Mouse (Mus musculus) midbrain, postnatal 0 days (tissue): ENCODE results near the gene Itga9. TPM values are rescaled to one million over a fixed set of nuclear protein-coding genes. Genes with fewer than 3 reads are reported as not detected.

ENCODE experiments used
- ATAC-seq: fragments of 200-750 bp; cut with Nextera tagmentation; 2 replicates; pipeline ENCODE4 v1.8.0; 2017; ENCODE audit warnings: moderate number of reproducible peaks, mild to moderate bottlenecking, moderate TSS enrichment, moderate library complexity; ENCODE audit not compliant: low FRiP score
- DNase-seq: peaks from one replicate; pipeline ENCODE4 v3.0.0-alpha.2; 2015; ENCODE audit warnings: low spot score
- H3K27ac ChIP-seq: fragments of 300-500 bp; sonication (generic); 2 replicates; pipeline ENCODE4 v1.5.1; 2014; ENCODE audit warnings: low read depth, mild to moderate bottlenecking, low read length, mixed read lengths
- H3K27me3 ChIP-seq: fragments of 300-500 bp; sonication (generic); 2 replicates; pipeline ENCODE4 v1.6.1; 2014; ENCODE audit warnings: low read length, control low read depth, mixed read lengths; ENCODE audit not compliant: insufficient read depth
- H3K36me3 ChIP-seq: fragments of 300-500 bp; sonication (generic); 2 replicates; pipeline ENCODE4 v1.6.1; 2014; ENCODE audit warnings: low read length, control low read depth, mixed read lengths; ENCODE audit not compliant: insufficient read depth
- H3K4me1 ChIP-seq: fragments of 300-500 bp; sonication (generic); 2 replicates; pipeline ENCODE4 v1.6.1; 2014; ENCODE audit warnings: mild to moderate bottlenecking, control low read depth, antibody characterized with exemption, low read length, mixed read lengths; ENCODE audit not compliant: insufficient read depth
- H3K4me2 ChIP-seq: fragments of 300-500 bp; sonication (generic); 2 replicates; pipeline ENCODE4 v1.6.1; 2014; ENCODE audit warnings: low read depth, mild to moderate bottlenecking, low read length, mixed read lengths; ENCODE audit not compliant: poor library complexity, severe bottlenecking
- H3K4me3 ChIP-seq: fragments of 300-500 bp; sonication (generic); 2 replicates; pipeline ENCODE4 v1.5.1; 2014; ENCODE audit warnings: low read depth, mild to moderate bottlenecking, low read length, moderate library complexity
- H3K9ac ChIP-seq: fragments of 300-500 bp; sonication (generic); replicated peaks from 2 replicates; pipeline ENCODE4 v1.6.1; 2014; ENCODE audit warnings: mild to moderate bottlenecking, low read length, moderate library complexity, mixed read lengths; ENCODE audit not compliant: poor library complexity, severe bottlenecking
- H3K9me3 ChIP-seq: fragments of 300-500 bp; sonication (generic); 2 replicates; pipeline ENCODE4 v1.6.1; 2016; ENCODE audit warnings: low read length, control low read depth
- CTCF ChIP-seq: IDR thresholded peaks from 2 replicates; pipeline ENCODE4 v1.5.1; 2016; ENCODE audit warnings: antibody characterized with exemption, mild to moderate bottlenecking
- WGBS: fragments of 180-500 bp; shearing (Covaris S2); extraction: QIAGEN DNeasy Blood & Tissue Kit; methylation state at CpG from one replicate; pipeline ENCODE4 v1.1.7; 2014; 5-methylcytosine and 5-hydroxymethylcytosine counted together
- polyA plus RNA-seq: library from polyadenylated mRNA; unstranded; fragments of >200 nt; fragmentation: Nextera tagmentation; extraction: Ambion mirVana; gene quantifications from 2 replicates; pipeline ENCODE4 v1.2.1, GENCODE M21; 2015
- total RNA-seq: library from RNA; depleted of rRNA; stranded (reverse); fragments of >200 nt; gene quantifications from 2 replicates; pipeline ENCODE4 v1.2.3, GENCODE M21; 2014

Itga9 gene
- total and polyA plus RNA-seq, 2 experiments from 2014 or later, result 1.1 to 8.2 TPM

GRCm38 (mm10) chr9:118660259-118660658 is 53.8 kb downstream of the Itga9 start:
- WGBS, result 94% methylated on average over 7 of the region's 7 CpGs
- Histone ChIP-seq H3K4me2 (no peak overlapping the region), H3K9ac (no peak overlapping the region), H3K4me3 (no peak overlapping the region), H3K27ac (no peak overlapping the region), H3K27me3 (no peaks in the 10 kb centered on the region), H3K9me3 (no peaks in the 10 kb centered on the region), H3K36me3 (no peaks in the 10 kb centered on the region; the same call in 1 of the 2 replicates), H3K4me1 (no peaks in the 10 kb centered on the region)
- no peak for DNase-seq
- no peak for TF ChIP-seq CTCF
- ATAC-seq, result no peak

DNA sequence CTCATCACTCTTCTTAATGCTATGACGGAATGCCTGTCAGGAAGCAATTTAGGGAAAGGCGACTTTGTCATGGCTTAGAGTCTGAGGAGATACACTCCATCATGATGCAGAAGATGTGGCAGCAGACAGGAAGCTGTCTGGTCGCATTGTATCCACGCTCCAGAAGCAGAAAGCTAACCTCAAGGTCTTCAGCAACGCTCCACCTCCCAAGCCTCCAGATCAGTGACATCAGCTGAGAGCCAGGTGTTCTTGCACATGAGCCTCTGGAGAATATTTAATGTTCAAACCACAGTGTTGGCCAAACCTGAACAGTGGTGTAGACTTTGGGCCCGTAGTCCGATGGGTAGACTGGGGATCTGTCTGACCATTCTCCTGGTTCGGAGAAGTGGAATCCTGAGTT is 55.5 kb downstream of the Itga9 start:
- no peak for TF ChIP-seq CTCF
- H3K27ac ChIP-seq, result no peak overlapping the region
- H3K4me1 ChIP-seq, result no peaks in the 10 kb centered on the region
- 0 out of 2 replicates have a peak, but pooled peaks cover 5% of the 10 kb centered on the region for H3K9me3 ChIP-seq
- no peak overlapping the region for H3K9ac ChIP-seq
- WGBS, result 95% methylated on average over 8 of the region's 8 CpGs
- DNase-seq (no peak), ATAC-seq (no peak)
- no peaks in the 10 kb centered on the region; the same call in 1 of the 2 replicates for H3K36me3 ChIP-seq
- no peak overlapping the region for H3K4me3 ChIP-seq
- H3K4me2 ChIP-seq, result no peak overlapping the region
- no peaks in the 10 kb centered on the region for H3K27me3 ChIP-seq

DNA sequence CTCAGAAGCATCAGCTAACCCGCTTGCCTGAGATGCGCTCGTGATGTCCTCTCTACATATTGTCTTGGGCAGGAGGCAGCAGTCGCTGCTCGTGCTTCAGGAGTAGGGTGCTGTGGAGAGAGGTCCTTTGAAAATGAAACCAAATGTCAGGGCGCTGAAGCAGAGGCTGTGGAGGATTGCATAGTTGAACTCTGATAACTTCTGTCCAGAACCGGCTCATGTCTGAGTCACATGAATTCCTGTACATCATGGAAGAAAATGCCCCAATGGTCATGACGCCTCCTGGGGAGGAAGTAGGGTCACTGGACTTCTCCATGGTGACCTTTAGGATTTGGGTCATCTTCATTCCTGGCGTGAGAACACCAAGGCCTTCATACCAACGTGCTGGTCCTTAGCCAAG is 56.0 kb downstream of the Itga9 start:
- DNase-seq (no peak), ATAC-seq (no peak)
- Histone ChIP-seq H3K36me3 (no peaks in the 10 kb centered on the region; the same call in 1 of the 2 replicates), H3K27me3 (no peaks in the 10 kb centered on the region), H3K9me3 (0 out of 2 replicates have a peak, but pooled peaks cover 5% of the 10 kb centered on the region), H3K4me2 (no peak overlapping the region), H3K4me1 (no peaks in the 10 kb centered on the region), H3K9ac (no peak overlapping the region), H3K4me3 (no peak overlapping the region), H3K27ac (no peak overlapping the region)
- no peak for TF ChIP-seq CTCF
- 94% methylated on average over 10 of the region's 10 CpGs for WGBS

- TF ChIP-seq CTCF, result no peak
- no peak for DNase-seq
- H3K9ac ChIP-seq, result no peak overlapping the region
- 72% methylated on average over 6 of the region's 6 CpGs for WGBS
- ATAC-seq, result no peak
- no peaks in the 10 kb centered on the region for H3K4me1 ChIP-seq
- no peaks in the 10 kb centered on the region for H3K27me3 ChIP-seq
- no peaks in the 10 kb centered on the region; the same call in 1 of the 2 replicates for H3K36me3 ChIP-seq
- no peak overlapping the region for H3K4me3 ChIP-seq
- no peak overlapping the region for H3K27ac ChIP-seq
- H3K9me3 ChIP-seq, result 0 out of 2 replicates have a peak, but pooled peaks cover 5% of the 10 kb centered on the region
- no peak overlapping the region for H3K4me2 ChIP-seq
These were observed 57.4 kb downstream of the Itga9 start for GRCm38 (mm10) chr9:118663938-118664337.

DNA sequence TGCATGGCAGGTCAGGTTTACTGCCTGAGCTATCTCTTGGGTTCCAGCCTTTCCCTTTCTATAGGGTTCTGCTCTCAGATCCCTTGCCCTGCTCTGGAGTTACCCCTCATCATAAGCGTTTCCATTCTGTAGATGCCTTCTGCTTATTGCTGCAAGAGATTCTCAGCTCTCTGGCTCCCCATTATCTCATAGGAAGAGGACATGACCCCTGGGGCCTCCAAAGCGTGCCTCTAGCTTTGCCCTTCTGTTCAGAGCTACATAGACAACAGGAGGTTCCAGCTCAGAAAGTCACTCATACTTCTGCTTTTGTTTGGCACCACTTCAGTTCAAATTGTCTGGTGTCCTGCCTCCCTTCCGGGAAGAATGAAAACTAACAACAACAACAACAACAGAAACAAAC is 59.6 kb downstream of the Itga9 start:
- DNase-seq (no peak), ATAC-seq (no peak)
- Histone ChIP-seq H3K27me3 (no peaks in the 10 kb centered on the region), H3K4me1 (no peaks in the 10 kb centered on the region), H3K9ac (no peak overlapping the region), H3K4me3 (no peak overlapping the region), H3K9me3 (0 out of 2 replicates have a peak, but pooled peaks cover 5% of the 10 kb centered on the region), H3K27ac (no peak overlapping the region), H3K4me2 (no peak overlapping the region), H3K36me3 (no peaks in the 10 kb centered on the region; the same call in 1 of the 2 replicates)
- 78% methylated on average over 3 of the region's 3 CpGs for WGBS
- no peak for TF ChIP-seq CTCF

DNA sequence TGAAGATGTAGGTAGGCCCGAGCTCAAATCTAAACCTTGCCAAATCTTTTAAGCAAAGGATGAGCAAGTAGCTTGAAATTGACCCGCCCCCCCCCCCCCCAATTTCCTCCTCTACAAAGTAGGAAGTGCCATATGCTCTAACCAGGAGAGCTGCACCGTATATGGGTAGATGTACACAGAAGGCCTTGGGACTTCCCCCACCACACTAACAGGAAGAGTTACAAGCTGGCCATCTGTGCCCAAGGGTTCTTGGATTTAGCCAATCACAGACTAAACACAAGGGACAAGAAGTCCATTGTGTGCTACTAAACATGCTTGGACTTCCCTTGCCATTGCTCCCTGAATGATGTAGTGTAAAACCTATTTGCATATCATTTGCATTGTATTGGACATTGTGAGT is 63.2 kb downstream of the Itga9 start:
- Histone ChIP-seq H3K9ac (no peak overlapping the region), H3K4me3 (no peak overlapping the region), H3K9me3 (0 out of 2 replicates have a peak, but pooled peaks cover 5% of the 10 kb centered on the region), H3K36me3 (no peaks in the 10 kb centered on the region), H3K27me3 (no peaks in the 10 kb centered on the region), H3K4me1 (no peaks in the 10 kb centered on the region), H3K27ac (no peak overlapping the region), H3K4me2 (no peak overlapping the region)
- ATAC-seq, result no peak
- DNase-seq, result no peak
- 88% methylated on average over 2 of the region's 3 CpGs for WGBS
- no peak for TF ChIP-seq CTCF
